Mouse (Mus musculus) embryonic fibroblast, embryonic 13.5 days (primary cell): ENCODE data around the gene Hdac6.

Source experiments
- CTCF ChIP-seq: IDR thresholded peaks from 2 replicates; pipeline ENCODE4 v1.5.1; 2011; ENCODE audit warnings: mild to moderate bottlenecking, control low read depth, low read length, moderate library complexity, borderline replicate concordance; ENCODE audit not compliant: insufficient read depth
- POLR2A ChIP-seq: IDR thresholded peaks from 2 replicates; pipeline ENCODE4 v1.6.1; 2011; ENCODE audit warnings: low read depth, mild to moderate bottlenecking, control low read depth, low read length, moderate library complexity

DNA sequence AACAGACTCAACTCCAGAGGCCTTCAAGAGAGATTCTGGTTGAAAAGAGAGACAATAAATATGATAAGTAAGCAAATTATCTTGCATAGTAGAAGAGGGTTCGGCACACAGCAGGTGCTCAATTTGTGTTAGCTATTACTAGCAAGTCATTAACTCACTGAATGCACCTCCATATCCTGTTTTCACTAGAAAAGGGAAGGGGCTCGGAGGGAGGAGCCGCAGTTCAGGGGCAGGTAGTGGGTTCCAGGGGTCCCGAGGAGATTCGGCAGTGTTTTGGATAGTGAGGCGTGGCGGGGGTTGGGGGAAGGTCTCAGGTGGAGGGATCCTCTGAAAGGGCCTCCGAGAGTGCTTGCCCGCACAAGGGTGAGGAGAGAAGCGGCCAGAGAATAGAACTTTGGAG lies 20.6 kb downstream of the Hdac6 start:
- TF ChIP-seq CTCF (no peak), POLR2A (no peak)
